Mouse (Mus musculus): Measurements from ENCODE around the gene Tgoln1. TPM values are rescaled to one million over a fixed set of nuclear protein-coding genes. Genes with fewer than 3 reads are reported as not detected.

The Tgoln1 gene
- 27.9 and 29.1 TPM in 2 replicates for polyA plus RNA-seq (2016; fragmentation: Nextera tagmentation; extraction: Ambion mirVana)

GRCm38 (mm10) chr6:72616643-72617288 lies at the start of gene Tgoln1:
TSS of gene Tgoln1 (minus strand) at chr6:72617000.
- WGBS = under 1% methylated on average over 41 of the region's 41 CpGs

DNA sequence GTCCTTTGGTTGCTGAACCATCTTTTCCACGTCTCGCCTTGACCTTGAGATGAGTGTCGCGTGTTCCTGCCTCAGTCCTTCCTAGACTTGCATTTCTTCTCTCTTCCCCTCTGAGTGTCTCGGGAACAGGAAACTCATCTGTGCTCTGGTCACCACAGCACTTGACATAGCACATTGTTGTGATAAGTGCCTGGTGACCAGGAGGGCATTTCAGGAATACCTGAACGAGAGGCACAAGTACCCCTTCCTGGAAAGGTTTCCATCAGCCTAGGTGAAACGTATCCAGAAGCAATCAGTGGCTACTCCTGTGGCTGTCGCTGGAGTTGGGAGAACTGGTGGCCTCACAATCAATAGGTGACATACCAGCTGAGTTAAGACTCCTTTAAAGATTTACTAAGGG lies 47.5 kb upstream of the Tgoln1 start:
- H3K4me3 ChIP-seq = peak overlapping the region; percentile 18; the same call in 1 of the 2 replicates
- WGBS = 18% methylated on average over 8 of the region's 8 CpGs
- H3K36me3 ChIP-seq = no peaks in the 10 kb centered on the region
- H3K4me1 ChIP-seq = peaks cover 63% of the 10 kb centered on the region
- H3K27ac ChIP-seq = peak overlapping the region; percentile 74
- no peak for DNase-seq (ENCODE audit: low spot score)
- H3K9me3 ChIP-seq = no peaks in the 10 kb centered on the region
- no peaks in the 10 kb centered on the region for H3K27me3 ChIP-seq (ENCODE audit: insufficient read depth, poor library complexity, severe bottlenecking)

More at GRCm38 (mm10) chr6:72616643-72617288, at the start of gene Tgoln1:
- peaks cover 21% of the 10 kb centered on the region for H3K36me3 ChIP-seq
- no peaks in the 10 kb centered on the region for H3K9me3 ChIP-seq
- H3K27ac ChIP-seq = peak within 1 kb of the TSS; percentile 92
- peak; percentile 96 for DNase-seq (ENCODE audit: low spot score)
- peaks cover 30% of the 10 kb centered on the region for H3K4me1 ChIP-seq
- H3K27me3 ChIP-seq (ENCODE audit: insufficient read depth, poor library complexity, severe bottlenecking) = no peaks in the 10 kb centered on the region
- H3K4me3 ChIP-seq = peak within 1 kb of the TSS; percentile 86

- H3K4me1 ChIP-seq = peaks cover 58% of the 10 kb centered on the region
- no peak for DNase-seq (ENCODE audit: low spot score)
- H3K9me3 ChIP-seq = no peaks in the 10 kb centered on the region
- no peaks in the 10 kb centered on the region for H3K27me3 ChIP-seq (ENCODE audit: insufficient read depth, poor library complexity, severe bottlenecking)
- peak overlapping the region; percentile 77 for H3K27ac ChIP-seq
- no peak overlapping the region for H3K4me3 ChIP-seq
- no peaks in the 10 kb centered on the region for H3K36me3 ChIP-seq
- 0% methylated on average over 1 of the region's 1 CpGs for WGBS
Measured at GRCm38 (mm10) chr6:72663000-72663399, 46.2 kb upstream of the Tgoln1 start.

- Histone ChIP-seq H3K36me3 (no peaks in the 10 kb centered on the region), H3K9me3 (no peaks in the 10 kb centered on the region), H3K4me1 (peaks cover 58% of the 10 kb centered on the region), H3K27me3 (ENCODE audit: insufficient read depth, poor library complexity, severe bottlenecking) (no peaks in the 10 kb centered on the region), H3K4me3 (no peak overlapping the region), H3K27ac (peak overlapping the region; percentile 54)
- WGBS = 82% methylated on average over 6 of the region's 6 CpGs
- no peak for DNase-seq (ENCODE audit: low spot score)
Measured at GRCm38 (mm10) chr6:72660391-72660720, 43.6 kb upstream of the Tgoln1 start.

DNA sequence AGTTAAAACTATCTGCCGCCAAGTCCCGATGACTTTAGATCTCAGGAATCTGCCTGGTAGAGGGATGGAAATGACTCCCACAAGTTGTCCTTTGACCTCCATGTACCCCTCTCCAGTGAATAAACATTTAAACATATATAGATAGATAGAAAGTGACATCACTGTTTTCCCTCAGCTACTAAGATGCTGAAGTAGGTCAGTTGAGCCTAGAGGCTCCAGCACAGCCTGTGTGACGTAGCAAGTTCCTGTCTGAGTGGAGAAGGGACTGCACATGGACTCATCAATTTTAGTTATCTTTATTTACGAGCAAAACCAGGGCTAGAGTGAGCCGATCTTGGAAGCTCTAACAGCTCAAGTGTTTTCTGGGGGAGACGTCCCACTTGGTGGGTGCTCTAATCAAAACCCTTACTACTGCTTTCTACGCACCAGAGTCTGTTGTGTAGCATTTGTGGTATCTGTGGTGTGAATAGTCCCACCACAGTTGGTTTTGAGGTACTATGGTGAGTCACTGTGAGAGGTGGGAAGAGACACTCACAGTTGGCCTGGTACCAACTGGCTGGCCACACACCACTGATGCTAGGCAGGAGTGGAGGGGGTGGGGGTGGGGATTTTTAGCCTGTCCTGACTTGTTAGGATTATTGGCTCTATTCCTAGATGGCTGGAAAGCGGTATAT lies 43.1 kb upstream of the Tgoln1 start:
- H3K27ac ChIP-seq = peak overlapping the region; percentile 54
- H3K4me1 ChIP-seq = peaks cover 61% of the 10 kb centered on the region
- H3K36me3 ChIP-seq = no peaks in the 10 kb centered on the region
- H3K27me3 ChIP-seq (ENCODE audit: insufficient read depth, poor library complexity, severe bottlenecking) = no peaks in the 10 kb centered on the region
- H3K9me3 ChIP-seq = no peaks in the 10 kb centered on the region
- 59% methylated on average over 8 of the region's 8 CpGs for WGBS
- DNase-seq (ENCODE audit: low spot score) = no peak
- no peak overlapping the region for H3K4me3 ChIP-seq

GRCm38 (mm10) chr6:72658006-72658405 lies 41.2 kb upstream of the Tgoln1 start:
- WGBS = 56% methylated on average over 3 of the region's 3 CpGs
- H3K27ac ChIP-seq = no peak overlapping the region
- H3K9me3 ChIP-seq = no peaks in the 10 kb centered on the region
- peaks cover 47% of the 10 kb centered on the region for H3K4me1 ChIP-seq
- no peaks in the 10 kb centered on the region for H3K36me3 ChIP-seq
- DNase-seq (ENCODE audit: low spot score) = no peak
- H3K27me3 ChIP-seq (ENCODE audit: insufficient read depth, poor library complexity, severe bottlenecking) = no peaks in the 10 kb centered on the region
- no peak overlapping the region for H3K4me3 ChIP-seq

- Histone ChIP-seq H3K4me1 (peaks cover 34% of the 10 kb centered on the region), H3K4me3 (no peak overlapping the region), H3K27me3 (ENCODE audit: insufficient read depth, poor library complexity, severe bottlenecking) (no peaks in the 10 kb centered on the region), H3K36me3 (no peaks in the 10 kb centered on the region), H3K27ac (peak overlapping the region; percentile 80), H3K9me3 (no peaks in the 10 kb centered on the region)
- WGBS = 87% methylated on average over 7 of the region's 7 CpGs
- no peak for DNase-seq (ENCODE audit: low spot score)
Measured at GRCm38 (mm10) chr6:72656053-72656442, 39.2 kb upstream of the Tgoln1 start.

- peak overlapping the region; percentile 52 for H3K4me3 ChIP-seq
- H3K27me3 ChIP-seq (ENCODE audit: insufficient read depth, poor library complexity, severe bottlenecking) = no peaks in the 10 kb centered on the region
- H3K4me1 ChIP-seq = peaks cover 28% of the 10 kb centered on the region
- H3K9me3 ChIP-seq = no peaks in the 10 kb centered on the region
- H3K36me3 ChIP-seq = no peaks in the 10 kb centered on the region
- WGBS = 26% methylated on average over 20 of the region's 20 CpGs
- DNase-seq (ENCODE audit: low spot score) = peak; percentile 87
- H3K27ac ChIP-seq = peak overlapping the region; percentile 80
Measured at GRCm38 (mm10) chr6:72655309-72656052, 38.7 kb upstream of the Tgoln1 start.

DNA sequence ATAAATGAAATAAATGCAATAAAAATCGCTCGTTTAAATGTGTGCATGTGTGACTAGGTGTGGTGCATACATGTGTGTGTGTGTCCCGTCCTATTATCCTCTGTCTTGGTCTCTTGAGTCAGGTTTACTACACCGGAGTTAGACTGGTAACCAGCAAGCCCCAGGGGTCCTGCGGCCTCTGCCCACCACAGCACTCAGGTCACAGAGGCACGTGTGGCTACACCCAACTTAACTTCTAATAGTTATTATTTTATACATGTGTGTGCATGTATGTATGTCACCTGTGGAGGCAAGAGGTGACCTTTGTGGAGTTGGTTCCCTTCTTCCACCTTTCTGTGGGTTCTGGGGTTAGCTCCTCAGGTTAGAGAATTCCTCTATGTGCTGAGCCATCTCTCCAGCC lies 37.6 kb upstream of the Tgoln1 start:
- 89% methylated on average over 6 of the region's 6 CpGs for WGBS
- no peak overlapping the region for H3K4me3 ChIP-seq
- no peak for DNase-seq (ENCODE audit: low spot score)
- H3K4me1 ChIP-seq = peaks cover 18% of the 10 kb centered on the region
- H3K36me3 ChIP-seq = no peaks in the 10 kb centered on the region
- H3K27me3 ChIP-seq (ENCODE audit: insufficient read depth, poor library complexity, severe bottlenecking) = no peaks in the 10 kb centered on the region
- H3K9me3 ChIP-seq = no peaks in the 10 kb centered on the region
- H3K27ac ChIP-seq = peak overlapping the region; percentile 33; the same call in 1 of the 2 replicates

GRCm38 (mm10) chr6:72653419-72653818 lies 36.6 kb upstream of the Tgoln1 start:
- H3K27ac ChIP-seq = no peak overlapping the region

DNA sequence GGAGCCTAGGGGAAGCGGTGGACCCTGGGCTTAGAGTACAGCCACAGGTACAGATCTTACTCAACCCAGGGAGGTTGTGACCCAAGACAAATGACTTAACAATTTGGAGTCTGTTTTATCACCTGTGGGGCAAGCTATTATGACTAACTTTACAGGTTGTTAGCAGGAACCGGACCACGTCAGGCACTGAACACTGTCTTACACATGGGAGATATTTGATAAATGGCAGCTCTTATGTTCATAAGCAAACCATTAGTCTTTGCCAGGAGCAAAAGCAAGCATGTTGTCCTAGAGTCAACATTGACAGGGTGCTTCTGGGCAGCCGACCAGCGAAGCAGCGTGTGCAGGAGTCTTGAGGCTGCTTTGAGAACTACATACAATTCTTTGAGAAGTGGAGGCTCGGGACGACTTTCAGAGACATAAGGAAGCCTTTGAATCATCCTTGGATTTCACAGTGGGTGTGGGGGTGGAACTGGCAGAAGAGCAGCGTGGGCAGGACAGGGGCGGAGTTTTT lies 33.6 kb upstream of the Tgoln1 start:
- WGBS = 84% methylated on average over 10 of the region's 10 CpGs
- Histone ChIP-seq H3K4me1 (peaks cover 24% of the 10 kb centered on the region), H3K27ac (no peak overlapping the region), H3K9me3 (no peaks in the 10 kb centered on the region), H3K36me3 (0 out of 2 replicates have a peak, but pooled peaks cover 5% of the 10 kb centered on the region), H3K4me3 (no peak overlapping the region), H3K27me3 (ENCODE audit: insufficient read depth, poor library complexity, severe bottlenecking) (no peaks in the 10 kb centered on the region)
- no peak for DNase-seq (ENCODE audit: low spot score)

More at GRCm38 (mm10) chr6:72653419-72653818, 36.6 kb upstream of the Tgoln1 start:
- Histone ChIP-seq H3K27me3 (ENCODE audit: insufficient read depth, poor library complexity, severe bottlenecking) (no peaks in the 10 kb centered on the region), H3K4me1 (peaks cover 23% of the 10 kb centered on the region), H3K4me3 (no peak overlapping the region), H3K9me3 (no peaks in the 10 kb centered on the region), H3K36me3 (no peaks in the 10 kb centered on the region)
- no peak for DNase-seq (ENCODE audit: low spot score)
- 79% methylated on average over 7 of the region's 7 CpGs for WGBS

DNA sequence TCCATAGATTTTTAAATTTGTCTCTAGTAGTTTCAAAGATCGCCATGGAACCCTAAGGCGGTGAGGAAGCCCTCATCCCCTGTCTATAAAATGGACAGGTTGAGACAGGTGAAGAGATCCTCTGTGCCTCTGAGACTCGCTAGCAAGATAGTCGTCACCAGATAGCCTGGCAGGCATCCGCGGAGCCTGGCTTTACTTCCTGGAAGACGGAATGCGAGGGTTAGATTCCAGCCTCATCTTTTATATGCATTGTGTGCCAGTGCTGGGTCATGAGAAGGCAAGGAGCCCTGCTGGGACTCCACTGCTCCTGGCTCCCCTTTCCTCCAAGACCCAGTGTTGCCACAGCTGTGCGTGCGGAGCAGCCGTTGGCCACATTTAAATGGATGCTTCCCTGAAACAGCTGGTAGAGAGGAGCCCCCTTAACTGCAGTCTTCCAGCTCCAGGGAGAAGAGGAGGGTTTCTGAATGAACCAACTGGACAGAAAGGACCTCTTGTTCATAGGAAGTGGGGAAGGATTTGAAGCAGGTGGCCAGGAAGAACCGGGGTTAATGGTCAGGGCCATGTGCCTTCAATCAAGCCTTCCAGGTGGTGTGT lies 31.3 kb upstream of the Tgoln1 start:
- Histone ChIP-seq H3K27ac (peak overlapping the region; percentile 56; the same call in 1 of the 2 replicates), H3K36me3 (0 out of 2 replicates have a peak, but pooled peaks cover 5% of the 10 kb centered on the region), H3K9me3 (no peaks in the 10 kb centered on the region), H3K27me3 (ENCODE audit: insufficient read depth, poor library complexity, severe bottlenecking) (no peaks in the 10 kb centered on the region), H3K4me1 (peaks cover 16% of the 10 kb centered on the region), H3K4me3 (no peak overlapping the region)
- WGBS = 69% methylated on average over 12 of the region's 12 CpGs
- no peak for DNase-seq (ENCODE audit: low spot score)

Data from heart, embryonic 10.5 days (tissue).